Mouse (Mus musculus) lung, postnatal 0 days (tissue): Measurements from ENCODE around the gene Ublcp1.

Experiments
- CTCF ChIP-seq: IDR thresholded peaks from 2 replicates; pipeline ENCODE4 v1.5.1; 2016; ENCODE audit warnings: antibody characterized with exemption, mild to moderate bottlenecking
- EP300 ChIP-seq: IDR thresholded peaks from 2 replicates; pipeline ENCODE4 v1.6.1; 2016; ENCODE audit warnings: antibody characterized with exemption, mild to moderate bottlenecking, control low read depth

DNA sequence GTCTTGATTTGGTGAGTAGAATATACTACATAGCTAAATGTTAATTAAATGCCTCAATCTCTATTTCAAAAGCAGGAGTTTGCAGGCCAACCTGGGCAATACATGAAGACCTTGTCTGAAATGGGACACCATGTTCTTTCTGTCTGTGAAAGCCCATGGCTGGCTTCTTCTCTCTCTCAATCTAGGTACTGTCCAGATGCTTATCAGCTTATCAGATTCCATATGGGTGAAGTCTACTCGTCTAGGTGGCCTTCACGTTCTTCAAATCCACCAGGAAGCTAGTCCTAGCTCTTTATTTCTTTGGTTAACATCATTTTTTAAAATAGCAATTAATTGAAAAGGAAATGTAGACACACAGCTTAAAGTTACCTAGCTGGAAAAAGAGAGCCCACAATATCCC, 39.6 kb upstream of the Ublcp1 start:
- TF ChIP-seq EP300 (no peak), CTCF (no peak)
